Mouse (Mus musculus) cerebellum, adult 9-11 months (tissue): ENCODE results near the gene Pole3.
"Not testable (repeated sequence)": the region's sequence is repeated elsewhere in the genome, so short reads cannot be mapped to it uniquely, and the experiment has no call there.

Experiments
- DNase-seq: peaks from one replicate; pipeline ENCODE4 v3.0.0; 2022

Gene Pole3

DNA sequence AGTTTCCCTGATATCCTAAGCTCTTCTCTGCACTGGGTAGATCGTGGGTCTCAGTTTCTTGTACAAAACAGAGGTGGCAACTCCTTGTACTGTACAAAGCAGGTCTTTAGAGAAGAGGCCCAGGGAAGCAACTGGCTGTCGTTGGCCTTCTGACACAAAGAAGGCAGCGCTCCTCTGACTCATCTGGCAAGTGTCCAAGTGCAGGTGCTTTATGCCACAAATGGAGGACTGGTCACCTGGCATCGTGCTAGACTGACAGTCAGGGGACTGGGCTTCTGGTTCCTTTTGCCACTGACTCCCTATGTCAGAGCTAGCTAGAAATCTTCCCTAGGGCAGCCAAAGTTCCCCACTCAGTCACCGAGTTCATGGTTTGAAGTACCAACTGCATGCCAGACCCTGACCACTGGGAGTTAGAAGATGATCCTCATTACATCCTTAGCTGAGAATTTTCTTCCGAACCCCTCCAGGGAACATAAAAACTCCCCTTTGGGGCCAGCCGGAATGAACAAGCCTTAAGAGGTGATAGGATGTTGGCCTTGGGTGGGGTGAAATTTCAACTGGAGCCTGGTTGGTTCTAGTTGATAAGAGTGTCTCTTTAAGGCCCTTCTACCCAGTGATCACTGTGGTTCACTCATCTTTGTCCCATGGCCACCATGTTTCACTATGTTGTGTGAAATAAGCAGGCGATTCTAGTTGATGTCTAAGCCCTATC is 39.3 kb downstream of the Pole3 start:
- no peak for DNase-seq

DNA sequence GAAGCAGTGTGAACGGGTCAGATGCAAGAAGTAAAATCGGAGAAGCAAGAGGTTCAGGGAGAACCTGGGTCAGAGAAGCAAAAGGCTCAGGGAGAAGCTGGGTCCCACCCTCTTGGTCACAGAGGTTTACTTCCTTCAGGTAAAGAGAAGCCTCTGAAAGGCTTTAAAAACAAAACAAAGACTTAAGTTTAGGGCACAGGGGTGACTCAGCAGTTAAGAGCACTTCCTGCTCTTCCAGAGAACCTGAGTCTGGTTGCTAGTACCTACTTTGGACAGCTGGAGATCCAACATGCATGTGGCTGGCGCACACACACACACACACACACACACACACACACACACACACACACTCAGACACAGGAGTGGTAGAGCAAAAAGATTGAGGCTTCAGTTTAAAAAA is 39.9 kb downstream of the Pole3 start:
- no peak for DNase-seq

DNA sequence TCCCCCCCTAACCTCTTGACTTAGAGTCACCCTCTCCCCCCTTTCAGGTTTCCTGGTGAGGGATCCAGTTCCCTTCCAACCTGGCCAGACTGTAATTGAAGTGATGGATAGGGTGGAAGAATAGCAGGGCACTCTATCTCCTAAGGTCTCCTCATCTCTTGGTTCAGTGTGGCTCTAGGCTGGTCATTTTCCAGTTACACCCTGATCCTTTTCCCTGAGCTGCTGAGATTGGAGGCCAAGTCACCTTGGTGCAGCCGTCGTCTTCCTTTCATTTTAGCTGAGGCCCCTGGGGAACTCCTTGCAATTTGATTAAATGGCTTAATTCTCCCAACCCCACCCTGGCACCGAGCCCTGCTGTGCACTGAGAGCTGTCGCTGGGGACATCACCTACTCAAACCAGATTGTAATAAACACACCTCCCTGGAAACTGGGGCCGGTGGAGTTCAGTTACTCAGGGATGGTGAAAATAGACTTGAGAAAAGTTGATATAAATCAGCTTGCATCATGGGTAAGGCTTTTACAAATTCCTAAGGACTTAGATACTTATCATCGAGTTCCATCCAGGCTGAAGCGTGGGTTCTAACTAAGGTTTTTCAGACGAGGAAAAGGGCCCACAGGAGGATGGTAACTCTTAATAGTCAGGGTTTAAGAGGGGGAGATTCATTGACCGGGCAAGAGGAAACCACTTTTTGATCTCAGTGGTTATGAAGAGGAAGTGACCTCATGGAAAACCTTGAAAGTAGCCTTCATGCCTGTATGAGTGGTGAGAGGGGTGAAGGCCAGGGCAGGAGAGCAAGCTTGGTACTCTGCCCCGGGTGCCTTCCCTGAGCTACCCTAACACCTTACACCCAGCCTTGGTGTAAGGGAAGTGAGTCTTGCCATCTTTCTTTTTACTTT is 43.9 kb downstream of the Pole3 start:
- no peak for DNase-seq

DNA sequence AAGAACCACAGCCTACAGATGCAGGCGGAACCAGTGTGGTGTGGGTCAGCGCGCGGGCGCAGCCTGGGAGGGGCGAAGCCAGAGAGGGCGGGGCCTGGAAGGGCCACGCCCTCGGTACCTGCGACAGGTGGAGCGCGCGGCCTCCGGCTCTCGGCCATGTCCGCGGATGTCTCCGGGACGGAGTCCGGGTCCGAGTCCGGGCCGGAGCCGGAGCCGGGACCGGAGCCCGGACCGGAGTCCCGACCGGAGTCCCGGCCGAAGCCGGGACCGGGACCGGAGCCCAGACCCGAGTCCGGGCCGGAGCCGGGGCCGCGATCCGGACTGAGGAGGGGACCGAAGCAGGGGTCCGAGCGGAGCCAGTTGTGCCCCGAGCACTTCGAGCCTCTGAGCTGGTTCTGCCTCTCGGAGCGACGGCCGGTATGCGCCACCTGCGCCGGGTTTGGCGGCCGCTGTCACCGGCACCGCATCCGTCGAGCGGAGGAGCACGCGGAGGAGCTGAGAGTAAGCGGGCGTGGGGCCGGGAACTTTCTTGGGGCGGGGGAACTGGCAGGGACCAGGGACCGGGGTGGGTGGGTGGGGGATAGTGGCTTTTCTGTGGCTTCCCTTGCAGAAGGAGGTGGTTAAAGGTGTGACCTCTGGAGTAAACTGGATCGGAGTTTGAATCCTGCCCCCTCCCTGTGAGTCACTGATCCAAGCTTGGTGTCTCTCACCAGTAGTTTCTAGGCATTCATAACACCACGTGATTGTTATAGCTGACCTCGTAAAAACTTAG is 44.7 kb downstream of the Pole3 start, which contains the start of gene Bspry:
Bspry (plus strand) TSS at position 117 of the 772 bp plus-strand sequence.
- DNase-seq, result peak; percentile 34

DNA sequence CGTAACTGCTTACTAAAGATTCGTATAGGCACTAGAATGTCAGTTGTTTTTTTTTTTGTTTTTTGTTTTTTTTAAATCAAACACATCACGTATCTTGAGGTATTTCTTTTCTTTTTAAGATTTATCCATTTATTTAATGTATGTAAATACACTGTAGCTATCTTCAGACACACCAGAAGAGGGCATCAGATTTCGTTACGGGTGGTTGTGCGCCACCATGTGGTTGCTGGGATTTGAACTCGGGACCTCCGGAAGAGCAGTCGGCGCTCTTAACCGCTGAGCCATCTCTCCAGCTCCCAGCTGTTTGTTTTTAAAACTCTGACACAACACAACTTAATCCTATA is 45.3 kb downstream of the Pole3 start:
- not testable (repeated sequence) for DNase-seq

DNA sequence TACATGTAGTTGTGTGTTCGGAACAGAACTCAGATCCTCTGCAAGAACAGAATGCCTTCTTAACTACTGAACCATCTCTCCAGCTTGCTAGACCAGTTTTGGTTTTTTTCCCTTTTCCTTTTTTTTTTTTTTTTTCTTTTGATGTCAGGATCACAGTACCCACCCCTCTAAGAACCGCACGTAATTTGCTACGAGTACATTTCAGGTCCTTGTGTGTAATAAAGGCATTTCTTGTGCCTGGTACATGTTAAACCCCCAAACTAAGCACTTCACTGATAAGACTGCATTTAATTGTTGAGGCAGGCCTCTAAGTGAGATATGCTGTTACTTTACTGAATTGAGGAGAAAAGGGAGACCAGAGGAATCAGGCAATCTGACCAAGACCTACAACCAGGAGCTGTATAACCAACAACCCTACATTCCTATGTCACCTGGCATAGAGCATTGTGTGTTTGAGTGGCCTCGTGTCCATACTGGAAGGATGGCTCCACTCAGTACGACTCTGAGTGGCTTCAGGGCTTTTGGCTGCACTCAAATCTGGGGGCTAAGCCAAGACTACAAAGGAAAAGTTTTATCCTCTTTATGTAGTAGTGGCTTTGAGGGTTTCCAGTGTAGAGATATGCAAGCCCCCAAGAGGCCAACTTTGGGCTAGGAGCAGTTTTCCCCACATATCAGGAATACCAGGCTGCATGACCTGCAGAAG is 47.2 kb downstream of the Pole3 start:
- DNase-seq, result no peak

DNA sequence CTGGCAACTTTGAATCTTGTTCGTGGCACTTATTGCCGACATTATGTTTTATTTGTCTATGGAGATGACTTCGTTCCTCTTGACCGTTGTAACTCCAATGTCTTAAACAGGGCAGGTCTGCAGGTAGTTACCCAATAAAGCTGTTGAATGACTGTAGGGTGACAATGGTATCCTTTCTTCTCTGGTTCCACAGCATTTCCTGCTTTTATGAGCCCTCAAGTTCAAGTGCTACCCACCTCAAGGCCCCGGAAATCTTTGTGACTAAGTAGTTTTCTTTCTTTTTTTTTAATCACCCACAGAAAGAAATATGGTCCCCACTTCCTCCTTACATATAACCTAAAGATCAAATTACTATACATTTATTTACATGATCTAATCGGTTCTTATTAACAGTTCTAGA is 49.1 kb downstream of the Pole3 start:
- no peak for DNase-seq

DNA sequence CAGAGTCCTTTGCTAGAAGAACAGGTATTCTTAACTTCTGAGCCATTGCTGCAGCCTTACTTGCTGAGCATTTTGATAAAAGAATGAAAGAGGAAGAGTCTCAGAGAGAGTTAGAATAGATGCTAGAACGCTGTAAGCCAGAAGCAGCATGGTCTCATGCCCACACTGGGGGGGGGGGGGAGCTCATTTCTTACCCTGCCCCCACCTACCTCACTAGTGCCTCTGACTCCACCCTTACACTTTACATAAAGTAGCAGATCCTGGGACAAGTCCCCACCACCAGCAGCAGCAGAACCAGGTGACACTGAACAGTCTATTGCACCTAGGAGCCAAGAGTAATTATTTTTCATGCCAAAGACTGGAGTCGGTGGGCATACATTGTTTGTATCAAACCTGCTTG is 49.7 kb downstream of the Pole3 start:
- no peak for DNase-seq
